ENCODE assay signal across 41 mouse cellular contexts in genomic region chr6:149131111-149131510, GRCm38 (mm10). TPM values are rescaled to one million over a fixed set of nuclear protein-coding genes. Genes with fewer than 3 reads are reported as not detected.
DNase-seq lines count a peak whose midpoint lies in the region; ATAC-seq and TF ChIP-seq lines count a peak whose summit lies in the region.
"Had no signal": no experiment of that assay in that cellular context is flagged by ENCODE, and none has a peak within 500 bp of the region (broad histone marks: within the 10 kb centered on the region; RNA-seq: fewer than 3 reads in every experiment).

No protein-coding gene starts in this region.

- in situ Hi-C loops in ES-E14 (cut with MboI; ENCODE audit: low sequenced_read_pairs in 2 of 2, unreplicated experiment in 2 of 2), result loop anchor here in 1 of 2 experiments (10.0 kb wide), 1 partner anchor 244 kb away; no protein-coding TSS in a partner anchor

- 13% methylated on average over 3 of the region's 3 CpGs for WGBS in forebrain, embryonic 10.5 days
- 5% methylated on average over 3 of the region's 3 CpGs for WGBS in forebrain, embryonic 14.5 days
- WGBS in neural tube, embryonic 13.5 days, result 7% methylated on average over 3 of the region's 3 CpGs

- H3K9me3 ChIP-seq in forebrain, embryonic 10.5 days, result no peaks in the 10 kb centered on the region
- H3K9me3 ChIP-seq in forebrain, embryonic 14.5 days (replicated peaks; ENCODE audit: control insufficient read depth, low read length), result no peaks in the 10 kb centered on the region
- no peaks in the 10 kb centered on the region for H3K9me3 ChIP-seq in neural tube, embryonic 13.5 days
- no peaks in the 10 kb centered on the region for H3K9me3 ChIP-seq in ES-E14 (ENCODE audit: control insufficient read depth, insufficient read depth, low read depth, low read length)
- H3K9me3 ChIP-seq: embryonic facial prominence, embryonic 15.5 days; forebrain, embryonic 15.5 days; heart, embryonic 12.5 days; hindbrain, embryonic 15.5 days; kidney, embryonic 15.5 days; limb, embryonic 12.5 days; liver, embryonic 15.5 days; neural tube, embryonic 12.5 days had no signal

- no peaks in the 10 kb centered on the region for H3K27me3 ChIP-seq in forebrain, embryonic 10.5 days (ENCODE audit: poor library complexity, severe bottlenecking)
- no peaks in the 10 kb centered on the region for H3K27me3 ChIP-seq in forebrain, embryonic 14.5 days (replicated peaks; ENCODE audit: control insufficient read depth, insufficient read depth, low read length)
- no peaks in the 10 kb centered on the region for H3K27me3 ChIP-seq in neural tube, embryonic 13.5 days
- H3K27me3 ChIP-seq: embryonic facial prominence, embryonic 15.5 days; forebrain, embryonic 15.5 days; heart, embryonic 12.5 days; hindbrain, embryonic 15.5 days; kidney, embryonic 15.5 days; limb, embryonic 12.5 days; liver, embryonic 15.5 days; neural tube, embryonic 12.5 days had no signal

- peaks cover 54% of the 10 kb centered on the region for H3K4me1 ChIP-seq in forebrain, embryonic 10.5 days
- H3K4me1 ChIP-seq in forebrain, embryonic 14.5 days (ENCODE audit: control insufficient read depth, insufficient read depth, low read length), result no peaks in the 10 kb centered on the region
- peaks cover 10% of the 10 kb centered on the region; the same call in 1 of the 2 replicates for H3K4me1 ChIP-seq in neural tube, embryonic 13.5 days (replicated peaks)
- peaks cover 11 to 19% of the 10 kb centered on the region in 2 experiments for H3K4me1 ChIP-seq in ES-E14 (ENCODE audit: control insufficient read depth in 2 of 2, insufficient read depth in 2 of 2, low read length in 2 of 2, poor library complexity in 1 of 2)
- H3K4me1 ChIP-seq: embryonic facial prominence, embryonic 15.5 days; forebrain, embryonic 15.5 days; hindbrain, embryonic 15.5 days had no signal

- H3K36me3 ChIP-seq in forebrain, embryonic 10.5 days (replicated peaks), result no peaks in the 10 kb centered on the region
- H3K36me3 ChIP-seq in forebrain, embryonic 14.5 days (ENCODE audit: control insufficient read depth, insufficient read depth, low read length), result no peaks in the 10 kb centered on the region
- no peaks in the 10 kb centered on the region for H3K36me3 ChIP-seq in neural tube, embryonic 13.5 days
- H3K36me3 ChIP-seq in ES-E14 (ENCODE audit: control insufficient read depth, insufficient read depth, low read length, poor library complexity, severe bottlenecking), result no peaks in the 10 kb centered on the region
- H3K36me3 ChIP-seq: embryonic facial prominence, embryonic 15.5 days; forebrain, embryonic 15.5 days; heart, embryonic 12.5 days; hindbrain, embryonic 15.5 days; kidney, embryonic 15.5 days; limb, embryonic 12.5 days; liver, embryonic 15.5 days; neural tube, embryonic 12.5 days had no signal

- H3K4me2 ChIP-seq in forebrain, embryonic 14.5 days (ENCODE audit: low read length), result no peak overlapping the region
- no peak overlapping the region for H3K4me2 ChIP-seq in neural tube, embryonic 13.5 days
- H3K4me2 ChIP-seq: embryonic facial prominence, embryonic 15.5 days; forebrain, embryonic 15.5 days; heart, embryonic 12.5 days; hindbrain, embryonic 15.5 days; kidney, embryonic 15.5 days; limb, embryonic 12.5 days; liver, embryonic 15.5 days; lung, embryonic 14.5 days; neural tube, embryonic 12.5 days had no signal

- H3K9ac ChIP-seq in forebrain, embryonic 14.5 days (ENCODE audit: low read length), result no peak overlapping the region
- no peak overlapping the region for H3K9ac ChIP-seq in neural tube, embryonic 13.5 days
- H3K9ac ChIP-seq in ES-E14 (ENCODE audit: insufficient read depth, low read depth, low read length, poor library complexity, severe bottlenecking), result no peak overlapping the region
- H3K9ac ChIP-seq: embryonic facial prominence, embryonic 15.5 days; forebrain, embryonic 15.5 days; heart, embryonic 12.5 days; hindbrain, embryonic 15.5 days; kidney, embryonic 15.5 days; limb, embryonic 12.5 days; liver, embryonic 15.5 days; lung, embryonic 14.5 days; neural tube, embryonic 12.5 days had no signal

- H3K4me3 ChIP-seq in forebrain, embryonic 10.5 days, result no peak overlapping the region
- H3K4me3 ChIP-seq in forebrain, embryonic 14.5 days (ENCODE audit: low read depth, low read length), result no peak overlapping the region
- H3K4me3 ChIP-seq in neural tube, embryonic 13.5 days, result no peak overlapping the region
- no peak overlapping the region for H3K4me3 ChIP-seq in ES-E14 (ENCODE audit: insufficient read depth in 1 of 2, low read depth in 1 of 2, low read length in 2 of 2, poor library complexity in 1 of 2, severe bottlenecking in 1 of 2)
- H3K4me3 ChIP-seq: embryonic facial prominence, embryonic 15.5 days; forebrain, embryonic 15.5 days; gastrocnemius, adult 2 months; heart, adult 2 months; heart, embryonic 12.5 days; hindbrain, embryonic 15.5 days; kidney, embryonic 15.5 days; limb, embryonic 12.5 days; liver, embryonic 15.5 days; neural tube, embryonic 12.5 days had no signal

- ATAC-seq in forebrain, embryonic 14.5 days, result no peak
- ATAC-seq in neural tube, embryonic 13.5 days (ENCODE audit: low read depth), result 0 out of 2 replicates have a peak, but pooled peaks have one; percentile 27
- ATAC-seq: CD4-positive, CD25-positive, alpha-beta regulatory T cell, adult 4 months; forebrain, embryonic 15.5 days; midbrain, embryonic 16.5 days had no signal

- intact Hi-C loops in left cerebral cortex, postnatal 36 days (cut with DNase I), result loop anchor here (5.0 kb wide), 1 partner anchor 246 kb away; no protein-coding TSS in a partner anchor

- peak overlapping the region; percentile 66 for H3K27ac ChIP-seq in forebrain, embryonic 10.5 days
- no peak overlapping the region for H3K27ac ChIP-seq in forebrain, embryonic 14.5 days (ENCODE audit: low read depth, low read length)
- H3K27ac ChIP-seq in neural tube, embryonic 13.5 days (replicated peaks), result no peak overlapping the region
- peak overlapping the region; percentile 98 for H3K27ac ChIP-seq in ES-E14 (ENCODE audit: insufficient read depth, low read depth, low read length, poor library complexity, severe bottlenecking)
- H3K27ac ChIP-seq: embryonic facial prominence, embryonic 15.5 days; forebrain, embryonic 15.5 days; gastrocnemius, adult 2 months; heart, adult 2 months; hindbrain, embryonic 15.5 days; kidney, embryonic 15.5 days; limb, embryonic 12.5 days; liver, embryonic 15.5 days; neural tube, embryonic 12.5 days had no signal

- peak; percentile 33 for DNase-seq in forebrain, embryonic 10.5 days (ENCODE audit: extremely low spot score, low spot score)
- no peak for DNase-seq in forebrain, embryonic 14.5 days (ENCODE audit: low spot score)
- no peak for DNase-seq in neural tube, embryonic 10.5 days (ENCODE audit: extremely low spot score, low spot score)
- peak; percentile 90 for DNase-seq in ES-E14 (ENCODE audit: low read depth, low spot score)
- no peak for DNase-seq in spleen, adult 18-20 months
- DNase-seq in left cerebral cortex, postnatal 36 days (ENCODE audit: low spot score in 2 of 2), result no peak
- DNase-seq: adrenal gland, postnatal 14 days; cerebellum, adult 11 months; cerebellum, adult 9-11 months; gastrocnemius, adult 2 months; gastrocnemius, postnatal 36 days; heart, adult 2 months; kidney, adult 18-20 months; kidney, postnatal 25 days; lung, embryonic 14.5 days; lung, postnatal 14 days; thymus, postnatal 14 days had no signal

TF ChIP-seq in ES-E14, 5 proteins besides CTCF, POLR2A, EP300 and RAD21:
- TF ChIP-seq ZC3H11A (IDR thresholded peaks at IDR 0.05; ENCODE audit: borderline replicate concordance, low read depth, low read length) (no peak), CHD2 (IDR thresholded peaks at IDR 0.05; ENCODE audit: low read depth, low read length) (peak; percentile 93), ZNF384 (IDR thresholded peaks at IDR 0.05; ENCODE audit: low read depth, low read length) (no peak), HCFC1 (IDR thresholded peaks at IDR 0.05; ENCODE audit: borderline replicate concordance, insufficient read depth, low read length) (no peak), MAFK (IDR thresholded peaks at IDR 0.05; ENCODE audit: insufficient read depth, low read depth, low read length) (peak; percentile 79)

RNA-seq across cellular contexts. Expression of gene Gm10203, which starts 1.1 kb away (rescaled TPM):
- not detected in 2 replicates for polyA plus RNA-seq in forebrain, embryonic 10.5 days (2016; fragmentation: Nextera tagmentation; extraction: Ambion mirVana)
- not detected in 2 replicates for polyA plus RNA-seq in forebrain, embryonic 14.5 days (2014; fragmentation: Nextera tagmentation; extraction: Ambion mirVana)
- polyA plus RNA-seq in neural tube, embryonic 13.5 days (2015; fragmentation: Nextera tagmentation; extraction: Ambion mirVana), result not detected in 2 replicates
- total RNA-seq in ES-E14 (2012; rRNA removed), result not detected in 2 replicates
- not detected for total RNA-seq in left cerebral cortex, postnatal 36 days (2021)
- total RNA-seq: adrenal gland, postnatal 14 days; gastrocnemius, adult 2 months; gastrocnemius, postnatal 36 days; heart, adult 2 months; hematopoietic stem cell, adult 5-6 weeks; layer of hippocampus, adult 18-20 months; layer of hippocampus, postnatal 10 days; left cerebral cortex, adult 18-20 months; left cerebral cortex, postnatal 14 days; liver, adult 2 months; MEL had no signal
- polyA plus RNA-seq: CD4-positive, CD25-positive, alpha-beta regulatory T cell, adult 4 months; cortical plate, adult 2 months; embryonic facial prominence, embryonic 15.5 days; forebrain, embryonic 15.5 days; heart, adult 2 months; heart, embryonic 12.5 days; heart, postnatal 0 days; hindbrain, embryonic 15.5 days; intestine, embryonic 14.5 days; kidney, embryonic 15.5 days; limb, embryonic 12.5 days; liver, adult 2 months; liver, embryonic 15.5 days; lung, embryonic 14.5 days; midbrain, embryonic 16.5 days; neural tube, embryonic 12.5 days; stomach, embryonic 14.5 days; testis, adult 2 months; urinary bladder, adult 2 months had no signal

RNA-seq across cellular contexts. Expression of gene Etfbkmt, which starts 8.5 kb away (rescaled TPM):
- polyA plus RNA-seq in forebrain, embryonic 10.5 days (2016; fragmentation: Nextera tagmentation; extraction: Ambion mirVana), result 11.9 and 13.2 TPM in 2 replicates
- polyA plus RNA-seq in forebrain, embryonic 14.5 days (2014; fragmentation: Nextera tagmentation; extraction: Ambion mirVana), result 4.3 and 7.0 TPM in 2 replicates
- 6.4 and 6.6 TPM in 2 replicates for polyA plus RNA-seq in neural tube, embryonic 13.5 days (2015; fragmentation: Nextera tagmentation; extraction: Ambion mirVana)
- total RNA-seq in ES-E14 (2012; rRNA removed), result 5.3 and 6.8 TPM in 2 replicates
- 1 to 10 TPM; 1.7 to 2.5 TPM for total RNA-seq in left cerebral cortex, postnatal 36 days (2021)

RNA-seq across cellular contexts. Expression of gene Dennd5b, which starts 29.6 kb away (rescaled TPM):
- 10.9 and 11.5 TPM in 2 replicates for polyA plus RNA-seq in forebrain, embryonic 10.5 days (2016; fragmentation: Nextera tagmentation; extraction: Ambion mirVana)
- 10.9 and 16.9 TPM in 2 replicates for polyA plus RNA-seq in forebrain, embryonic 14.5 days (2014; fragmentation: Nextera tagmentation; extraction: Ambion mirVana)
- 14.3 and 14.7 TPM in 2 replicates for polyA plus RNA-seq in neural tube, embryonic 13.5 days (2015; fragmentation: Nextera tagmentation; extraction: Ambion mirVana)
- total RNA-seq in ES-E14 (2012; rRNA removed), result 10.4 and 11.5 TPM in 2 replicates
- 10 to 100 TPM; 59.9 to 68.9 TPM for total RNA-seq in left cerebral cortex, postnatal 36 days (2021)

RNA-seq across cellular contexts. Expression of gene Amn1, which starts 57.4 kb away (rescaled TPM):
- polyA plus RNA-seq in forebrain, embryonic 10.5 days (2016; fragmentation: Nextera tagmentation; extraction: Ambion mirVana), result 38.5 and 45.6 TPM in 2 replicates
- 105 and 121 TPM in 2 replicates for polyA plus RNA-seq in forebrain, embryonic 14.5 days (2014; fragmentation: Nextera tagmentation; extraction: Ambion mirVana)
- 114 and 120 TPM in 2 replicates for polyA plus RNA-seq in neural tube, embryonic 13.5 days (2015; fragmentation: Nextera tagmentation; extraction: Ambion mirVana)
- 10.9 and 12.6 TPM in 2 replicates for total RNA-seq in ES-E14 (2012; rRNA removed)
- 10 to 100 TPM; 30.6 to 34.4 TPM for total RNA-seq in left cerebral cortex, postnatal 36 days (2021)

Comparison
In these comparisons a context has a peak if more than half of its experiments do, and no peak if none do; other contexts are left out.
1. DNase-seq: peak in forebrain, embryonic 10.5 days (single experiment) and ES-E14 (single experiment); none in forebrain, embryonic 14.5 days (single experiment), neural tube, embryonic 10.5 days (single experiment), spleen, adult 18-20 months (0 of 2) and left cerebral cortex, postnatal 36 days (0 of 2).
2. H3K27ac ChIP-seq: peak in forebrain, embryonic 10.5 days (single experiment) and ES-E14 (single experiment); none in forebrain, embryonic 14.5 days (single experiment) and neural tube, embryonic 13.5 days (single experiment).